Mouse (Mus musculus) CD4-positive helper T cell, adult 2 months (primary cell): ENCODE measurements around the gene Serpinb1a.

Source experiments
- DNase-seq: peaks from one replicate; pipeline ENCODE4 v3.0.0-alpha.2; 2012; ENCODE audit warnings: low read depth, missing footprints, low spot score

Gene Serpinb1a

DNA sequence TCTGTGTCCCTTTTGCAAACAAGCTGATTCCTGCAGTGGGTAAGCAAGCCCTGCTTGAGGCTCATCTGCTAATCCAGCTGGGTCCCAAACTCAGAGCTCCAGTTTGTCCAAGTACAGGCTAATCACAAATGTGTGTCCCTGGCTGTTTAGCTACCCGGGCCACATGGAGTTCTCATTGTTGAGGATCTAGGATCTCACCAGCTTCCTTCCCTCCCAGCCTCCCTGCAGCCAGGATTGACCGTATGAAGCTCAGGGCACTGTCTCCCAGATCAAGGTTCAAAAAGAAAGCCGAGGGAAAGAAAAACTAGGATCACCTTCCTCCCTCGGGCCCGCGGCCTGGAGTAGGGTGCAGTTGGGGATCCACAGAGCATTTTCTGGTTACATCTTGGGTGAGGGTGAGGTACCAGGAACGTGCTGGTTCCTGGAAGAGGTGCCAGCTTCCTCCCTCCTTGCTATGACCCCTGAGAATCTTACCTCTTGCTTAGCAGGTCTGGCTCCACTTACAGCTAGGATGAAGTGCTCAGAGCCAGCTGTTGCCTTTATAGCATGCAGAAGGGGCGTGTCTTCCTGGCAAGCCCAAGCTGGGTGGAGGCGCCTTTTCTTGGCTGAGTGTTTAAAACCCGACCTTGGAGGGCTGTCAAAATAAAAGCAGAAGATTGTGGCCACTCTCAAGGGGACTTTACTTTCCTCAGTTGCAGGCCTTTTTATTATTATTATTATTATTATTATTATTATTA, at the start of gene Serpinb1a:
TSS of gene Serpinb1a (minus strand) at position 518 of the 737 bp plus-strand sequence.
- no peak for DNase-seq

DNA sequence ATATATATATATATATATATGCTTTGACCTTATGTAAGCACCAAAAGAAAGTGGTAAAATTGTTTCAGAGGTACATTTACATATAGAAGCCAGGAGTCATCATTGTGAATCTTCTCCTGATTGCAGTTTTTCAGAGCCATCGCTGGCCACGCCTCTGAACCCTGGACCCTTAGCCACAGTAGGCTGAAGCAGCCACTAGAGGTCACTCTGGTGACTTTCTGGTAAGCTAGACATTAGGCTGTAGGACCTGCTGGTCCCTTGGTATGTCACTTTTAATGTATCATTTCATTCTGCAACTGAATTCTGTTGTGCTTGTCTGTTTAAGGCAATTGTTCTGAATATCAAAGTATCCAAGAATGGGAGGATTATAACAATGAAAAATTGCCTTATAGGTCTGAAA, 49.7 kb upstream of the Serpinb1a start:
- DNase-seq: peak; percentile 44

DNA sequence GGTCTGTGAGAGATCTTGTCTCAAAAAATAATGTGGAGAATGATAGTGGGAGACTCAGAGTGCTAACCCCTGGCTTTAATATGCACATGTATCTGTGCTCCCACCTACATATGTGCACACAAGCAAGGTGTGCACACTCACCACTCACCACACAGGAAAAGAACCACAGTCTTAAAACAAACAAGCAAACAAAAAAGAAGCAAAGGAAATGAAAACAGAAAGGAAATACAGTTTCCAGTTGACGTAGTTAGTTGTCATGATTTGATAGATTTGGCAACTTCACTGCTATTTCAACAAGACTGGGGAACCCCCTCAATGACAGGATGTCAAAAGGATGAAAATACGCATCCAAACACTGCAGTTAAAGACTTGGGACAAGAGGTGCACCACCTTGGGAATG, 48.1 kb upstream of the Serpinb1a start:
- peak; percentile 61 for DNase-seq

DNA sequence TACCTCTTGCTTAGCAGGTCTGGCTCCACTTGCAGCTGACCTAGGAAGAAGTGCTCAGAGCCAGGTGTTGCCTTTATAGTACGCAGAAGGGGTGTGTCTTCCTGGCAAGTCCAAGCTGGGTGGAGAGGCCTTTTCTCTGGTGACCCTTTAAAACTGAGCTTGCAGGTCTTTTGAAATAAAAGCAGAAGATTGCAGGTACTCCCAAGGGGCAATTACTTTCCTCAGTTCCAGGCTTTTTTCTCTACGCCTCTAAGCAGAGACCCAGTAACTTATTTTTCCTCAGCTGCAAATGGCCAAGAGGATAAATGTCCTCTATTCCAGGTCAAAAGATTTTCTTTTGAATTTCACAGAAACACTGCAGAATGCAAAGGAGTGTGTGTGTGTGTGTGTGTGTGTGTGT, 47.1 kb upstream of the Serpinb1a start, which contains the start of gene Serpinb1c:
TSS of gene Serpinb1c (minus strand) at position 101 of the 400 bp plus-strand sequence.
- DNase-seq: no peak

DNA sequence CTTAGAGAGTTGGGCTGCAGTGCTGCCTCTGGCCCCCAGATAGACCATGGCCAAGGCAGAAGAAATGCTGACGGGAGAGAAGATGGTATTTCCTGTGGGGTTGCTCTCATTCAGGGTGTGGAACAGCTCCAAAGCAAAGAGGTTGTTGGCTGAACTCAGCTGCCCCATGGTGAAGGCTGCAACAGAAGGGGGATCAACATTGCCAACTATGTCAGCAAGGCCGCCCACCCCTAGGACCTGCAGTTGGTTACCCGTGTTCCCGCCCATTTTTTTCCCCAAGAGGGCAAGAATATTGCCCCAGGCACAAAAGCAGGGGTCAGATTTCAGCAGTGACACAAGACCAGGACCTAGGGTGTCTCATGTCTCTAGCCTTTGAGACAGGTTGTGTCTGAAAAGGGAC, 45.9 kb upstream of the Serpinb1a start:
- DNase-seq: no peak

DNA sequence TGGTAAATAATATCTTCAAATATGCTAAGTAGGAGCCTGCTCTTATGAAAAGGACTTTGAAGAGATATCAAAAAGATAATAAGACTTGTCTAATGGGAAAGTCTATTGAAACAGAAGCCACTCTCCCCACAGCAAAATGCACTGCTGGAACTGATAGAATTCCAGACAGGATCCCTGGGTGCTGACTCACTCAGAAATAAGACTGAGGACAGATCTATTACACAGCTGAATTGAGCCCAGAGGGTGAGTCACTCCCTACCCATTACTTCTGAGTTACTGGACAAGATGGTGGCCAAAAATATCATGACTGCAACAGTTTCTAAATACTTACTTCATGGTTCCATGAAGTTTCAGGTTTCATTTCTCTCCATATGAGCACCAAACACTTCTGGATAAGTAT, 33.8 kb upstream of the Serpinb1a start:
- DNase-seq: no peak

DNA sequence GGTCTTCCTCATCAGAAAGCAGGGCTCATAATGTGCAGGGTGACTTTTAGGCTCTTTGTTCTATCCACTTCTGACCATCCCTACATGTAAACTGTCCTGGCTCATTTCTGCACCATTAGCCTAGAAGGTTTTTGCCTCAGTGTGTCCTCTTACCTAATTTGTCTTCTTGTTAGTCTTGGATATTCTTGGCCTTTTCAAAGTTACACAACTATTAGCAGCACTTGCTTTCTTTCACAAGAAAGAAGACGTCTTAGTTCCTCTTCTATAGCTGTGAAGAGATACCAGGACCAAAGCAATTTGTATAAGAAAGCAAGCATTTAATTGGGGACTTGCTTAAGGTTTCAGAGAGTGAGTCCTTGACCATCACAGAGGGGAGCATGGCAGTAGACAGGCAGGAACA, 22.9 kb upstream of the Serpinb1a start:
- DNase-seq: no peak

DNA sequence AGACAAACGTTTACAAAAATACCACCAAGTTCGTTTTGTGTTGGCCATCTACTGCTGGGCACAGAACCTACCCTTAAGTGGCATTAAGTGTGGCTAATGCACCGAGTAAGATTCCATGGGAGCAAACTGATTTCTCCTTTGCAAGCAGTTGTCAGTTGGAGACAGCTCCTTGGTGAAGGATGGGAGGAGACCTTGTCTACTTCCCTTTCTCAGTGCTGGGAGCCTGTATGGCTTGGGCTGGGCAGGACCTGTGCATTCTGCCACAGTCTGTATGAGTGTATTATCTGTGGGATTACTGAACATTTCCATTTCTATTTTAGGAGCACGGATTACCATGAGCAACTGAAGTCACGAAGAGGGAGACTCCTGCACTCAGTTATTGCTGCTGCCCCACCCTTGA, 17.9 kb upstream of the Serpinb1a start:
- DNase-seq: no peak

DNA sequence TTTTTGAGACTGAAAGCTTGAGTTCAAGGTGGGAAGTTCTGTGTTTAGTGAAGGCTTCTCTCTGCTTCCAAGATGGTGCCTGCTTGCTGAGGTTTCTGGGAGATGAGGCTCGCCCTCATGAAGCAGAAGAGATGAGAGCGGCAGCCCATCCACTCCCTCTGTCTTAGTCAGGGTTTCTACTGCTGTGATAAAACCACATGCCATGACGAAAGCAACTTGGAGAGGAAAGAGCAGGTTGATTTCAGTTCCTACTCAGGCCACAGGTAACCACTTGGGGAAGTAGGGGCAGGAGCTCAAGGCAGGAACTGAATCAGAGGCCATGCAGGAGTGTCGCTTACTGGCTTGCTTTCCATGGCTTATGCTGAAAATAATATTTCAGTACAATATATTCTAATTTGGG, 17.2 kb upstream of the Serpinb1a start:
- peak; percentile 32 for DNase-seq

DNA sequence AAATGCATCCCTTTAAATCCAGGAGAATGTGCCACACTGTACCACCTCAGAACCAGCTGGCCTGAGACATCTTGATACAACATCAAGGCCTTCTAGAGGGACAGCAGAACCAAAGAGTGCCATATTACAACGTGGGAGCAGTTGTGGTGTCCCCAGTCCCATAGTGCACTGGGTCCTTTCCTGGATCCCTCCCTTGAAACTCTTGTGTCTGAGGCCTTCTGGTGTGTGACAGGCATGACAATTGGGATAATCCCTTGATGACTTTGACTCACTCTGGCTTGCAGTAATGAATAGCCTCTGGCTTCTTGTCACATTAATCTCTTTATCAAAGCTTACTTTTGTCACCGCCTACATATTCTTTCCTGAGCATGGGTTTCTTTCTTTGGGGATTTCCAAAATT, 16.0 kb upstream of the Serpinb1a start:
- DNase-seq: peak; percentile 16

DNA sequence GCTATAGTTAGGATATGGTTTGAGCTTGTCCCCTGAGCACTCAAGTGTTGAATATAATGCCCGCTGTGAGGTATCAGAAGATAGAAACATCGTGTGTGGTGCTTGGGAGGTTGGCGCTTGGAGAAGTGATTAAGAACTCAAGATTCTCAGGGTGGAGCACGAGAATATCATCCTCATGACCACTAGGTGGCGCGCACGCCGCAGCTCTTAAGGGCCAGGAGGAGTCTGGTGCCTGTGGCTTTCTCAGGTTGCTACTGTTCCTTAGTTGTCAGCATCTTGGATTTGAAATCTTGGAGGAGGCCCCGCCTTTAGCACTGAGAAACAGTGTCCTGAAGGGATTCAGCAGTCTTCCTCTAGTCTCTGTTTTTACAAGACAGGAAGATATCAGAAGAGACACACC, 15.5 kb upstream of the Serpinb1a start:
- peak; percentile 75 for DNase-seq

DNA sequence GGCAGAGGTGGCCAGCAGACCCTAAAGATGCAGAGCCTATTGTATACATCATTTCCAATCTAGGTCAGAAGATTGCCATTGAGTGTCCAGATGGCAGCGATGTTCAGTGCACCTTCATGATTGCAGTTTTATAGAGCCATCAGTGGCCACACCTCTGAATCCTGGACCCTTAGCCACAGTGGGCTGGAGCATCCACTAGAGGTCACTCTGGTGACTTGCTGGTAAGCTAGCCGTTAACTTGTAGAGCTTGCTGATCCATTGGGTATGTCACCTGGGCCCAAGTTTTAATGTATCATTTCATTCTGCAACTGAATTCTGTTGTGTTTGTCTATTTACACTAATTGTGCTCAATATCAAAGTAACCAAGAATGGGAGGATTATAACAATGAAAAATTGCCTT, 14.6 kb upstream of the Serpinb1a start:
- DNase-seq: no peak

DNA sequence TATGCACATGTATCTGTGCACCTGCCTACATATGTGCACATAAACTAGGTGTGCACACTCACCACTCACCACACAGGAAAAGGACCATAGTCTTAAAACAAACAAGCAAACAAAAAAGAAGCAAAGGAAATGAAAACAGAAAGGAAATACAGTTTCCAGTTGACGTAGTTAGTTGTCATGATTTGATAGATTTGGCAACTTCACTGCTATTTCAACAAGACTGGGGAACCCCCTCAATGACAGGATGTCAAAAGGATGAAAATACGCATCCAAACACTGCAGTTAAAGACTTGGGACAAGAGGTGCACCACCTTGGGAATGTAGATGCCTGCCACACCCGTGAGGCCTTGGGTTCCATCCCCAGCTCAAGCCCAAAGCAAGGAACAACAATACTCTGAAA, 13.5 kb upstream of the Serpinb1a start:
- DNase-seq: peak; percentile 35

DNA sequence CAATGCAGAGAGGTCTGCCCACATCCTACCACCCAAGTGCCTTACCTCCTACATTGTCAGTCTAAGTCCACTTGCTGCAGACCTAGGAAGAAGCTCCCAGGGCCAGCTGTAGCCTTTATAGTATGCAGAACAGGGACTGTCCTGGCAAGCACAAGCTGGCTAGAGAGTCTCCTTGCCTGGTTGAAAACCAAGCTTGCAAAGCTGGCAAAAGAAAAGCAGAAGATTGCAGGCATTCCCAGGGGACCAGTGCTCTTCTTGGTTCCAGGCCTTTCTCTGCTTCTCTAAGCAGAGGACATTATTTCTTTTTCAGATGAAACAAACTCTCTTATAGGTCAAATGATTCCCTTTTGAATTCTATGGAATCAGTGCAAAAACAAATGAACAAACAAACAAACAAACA, 12.5 kb upstream of the Serpinb1a start:
- no peak for DNase-seq

DNA sequence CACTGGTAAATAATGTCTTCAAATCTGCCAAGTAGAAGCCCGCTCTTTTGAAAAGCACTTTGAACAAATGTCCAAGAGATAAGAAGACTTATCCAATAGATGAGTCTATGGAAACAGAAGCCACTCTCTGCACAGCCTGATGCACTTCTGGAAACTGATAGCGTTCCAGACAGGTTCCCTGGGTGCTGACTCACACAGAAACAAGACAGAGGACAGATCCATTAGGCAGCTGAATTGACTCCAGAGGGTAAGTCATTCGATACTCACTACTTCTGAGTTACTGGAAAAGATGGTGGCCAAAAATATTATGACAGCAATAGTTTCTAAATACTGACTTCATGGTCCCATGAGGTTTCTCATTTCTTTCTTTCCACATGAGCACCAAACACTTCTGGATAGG, 9.8 kb upstream of the Serpinb1a start:
- DNase-seq: no peak

DNA sequence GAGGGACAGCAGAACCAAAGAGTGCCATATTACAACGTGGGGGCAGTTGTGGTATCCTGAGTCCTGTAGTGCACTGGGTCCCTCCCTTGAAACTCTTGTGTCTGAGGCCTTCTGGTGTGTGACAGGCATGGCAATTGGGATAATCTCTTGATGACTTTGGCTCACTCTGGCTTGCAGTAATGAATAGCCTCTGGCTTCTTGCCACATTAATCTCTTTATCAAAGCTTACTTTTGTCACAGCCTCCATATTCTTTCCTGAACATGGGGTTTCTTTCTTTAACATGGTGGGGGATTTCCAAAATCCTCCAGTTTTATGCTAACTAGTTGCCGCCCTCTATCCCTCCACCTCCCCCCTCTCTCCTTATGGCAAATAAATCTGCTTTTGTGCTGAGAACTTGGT, 2.1 kb upstream of the Serpinb1a start:
- DNase-seq: no peak

DNA sequence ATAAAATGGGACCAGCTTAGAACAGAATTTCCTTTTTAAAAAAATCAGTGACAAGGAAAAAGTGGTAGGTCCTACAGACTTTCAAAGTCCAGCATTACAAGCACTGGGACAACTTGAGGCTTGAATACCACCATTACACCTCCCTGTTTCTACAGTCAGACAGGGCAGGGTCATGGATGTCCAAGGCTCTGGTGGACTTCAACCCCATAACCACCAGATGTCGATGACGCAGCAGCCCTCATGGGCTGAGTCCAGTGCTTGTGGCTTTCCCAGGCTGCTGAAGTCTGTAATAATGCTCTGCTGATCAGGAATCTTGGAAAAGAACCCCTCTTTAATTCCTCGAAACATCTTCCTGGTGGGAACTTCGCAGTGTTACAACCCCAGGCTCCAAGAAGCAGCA, 1.6 kb upstream of the Serpinb1a start:
- no peak for DNase-seq

DNA sequence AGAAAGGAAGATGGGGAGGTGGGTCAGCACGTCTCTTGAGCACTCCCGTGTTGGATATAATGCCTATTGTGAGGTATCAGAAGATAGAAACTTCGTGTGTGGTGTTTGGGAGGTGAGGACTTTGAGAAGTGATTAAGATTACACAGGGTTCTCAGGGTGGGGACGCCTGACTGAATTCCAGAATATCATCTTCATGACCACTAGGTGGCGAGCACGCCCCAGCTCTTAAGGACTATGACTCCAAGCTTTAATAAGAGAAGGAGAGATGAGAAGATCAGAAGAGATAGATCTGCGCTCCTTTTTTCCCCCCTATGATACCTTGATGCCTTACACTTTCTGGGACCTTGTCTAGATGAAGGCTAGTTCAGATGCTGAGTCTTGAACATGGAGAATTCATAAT, 982 bp upstream of the Serpinb1a start:
- peak; percentile 47 for DNase-seq

DNA sequence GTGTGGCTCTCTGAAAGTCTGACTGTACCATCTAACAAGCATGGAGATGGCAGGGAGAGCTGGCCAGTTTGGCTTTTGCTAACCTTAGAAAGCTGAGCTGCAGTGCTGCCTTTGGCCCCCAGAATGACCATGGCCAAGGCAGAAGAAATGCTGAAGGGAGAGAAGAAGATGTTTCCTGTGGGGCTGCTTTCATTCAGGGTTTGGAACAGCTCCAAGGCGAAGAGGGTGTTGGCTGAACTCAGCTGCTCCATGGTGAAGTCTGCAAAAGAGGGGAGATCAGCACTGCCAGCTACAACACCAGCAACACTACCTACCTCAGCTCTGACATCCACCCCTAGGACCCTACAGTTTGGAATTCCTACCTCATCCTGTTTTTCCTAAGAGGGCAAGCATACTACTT, 829 bp downstream of the Serpinb1a start:
- no peak for DNase-seq

DNA sequence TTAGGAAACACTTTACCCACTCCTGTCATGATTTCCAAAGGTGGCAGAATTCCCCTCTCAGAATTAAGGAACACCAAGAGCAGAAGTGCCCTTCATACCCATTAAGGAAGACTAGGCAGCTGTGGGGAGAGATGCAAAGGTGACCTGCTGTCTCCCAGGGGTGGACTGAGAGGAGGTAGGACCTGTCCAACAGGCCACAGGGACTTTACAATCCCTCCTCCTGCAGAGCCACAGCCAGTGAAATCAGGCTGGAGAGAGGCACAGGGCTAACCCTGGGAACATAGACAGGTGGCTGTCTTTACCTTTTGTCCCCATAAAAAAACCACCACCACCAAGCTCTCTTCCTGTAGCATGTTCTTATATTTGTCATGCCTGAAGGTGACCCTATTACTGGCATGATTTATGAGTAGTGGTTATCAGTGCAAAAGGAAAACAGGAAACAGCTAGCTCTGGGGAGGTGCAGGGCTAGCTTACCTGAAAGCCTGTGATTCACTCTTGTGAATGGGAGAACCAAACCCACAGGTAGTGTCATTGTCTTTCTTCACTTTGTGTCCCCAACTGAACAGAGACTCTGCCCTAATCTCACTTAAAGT, 1.4 kb downstream of the Serpinb1a start:
- DNase-seq: no peak

DNA sequence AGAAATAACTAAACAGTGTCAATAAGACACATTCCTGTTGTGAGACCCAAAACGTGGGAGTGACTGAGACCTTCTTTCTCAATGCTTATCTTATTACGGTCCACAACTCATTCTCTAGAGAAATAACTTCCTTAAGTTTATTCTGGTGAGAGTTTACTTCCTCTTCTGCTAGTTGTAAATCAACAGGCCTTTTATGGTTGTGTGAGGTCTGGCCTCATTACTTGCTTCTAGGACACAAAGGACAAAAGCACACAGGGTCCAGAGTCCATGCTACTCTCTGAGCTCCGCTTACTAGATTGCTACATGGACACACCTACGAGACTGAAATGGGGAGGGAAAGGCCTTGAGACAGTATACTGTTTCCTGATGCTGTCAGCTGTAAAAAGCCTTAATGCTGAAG, 1.9 kb downstream of the Serpinb1a start:
- no peak for DNase-seq

DNA sequence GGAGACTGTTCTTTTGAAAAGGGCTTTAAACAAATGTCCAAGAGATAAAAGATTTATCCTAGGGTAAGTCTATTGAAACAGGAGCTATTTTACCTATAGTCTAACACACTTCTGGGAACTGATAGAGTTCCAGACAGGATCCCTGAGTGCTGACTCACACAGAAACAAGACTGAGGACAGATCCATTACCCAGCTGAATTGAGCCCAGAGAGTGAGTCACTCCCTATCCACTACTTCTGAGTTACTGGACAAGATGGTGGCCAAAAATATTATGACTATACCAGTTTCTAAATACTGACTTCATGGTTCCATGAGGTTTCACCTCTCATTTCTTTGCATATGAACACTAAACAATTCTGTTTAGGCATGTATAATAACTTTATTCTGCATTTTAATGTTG, 4.8 kb downstream of the Serpinb1a start:
- DNase-seq: no peak

DNA sequence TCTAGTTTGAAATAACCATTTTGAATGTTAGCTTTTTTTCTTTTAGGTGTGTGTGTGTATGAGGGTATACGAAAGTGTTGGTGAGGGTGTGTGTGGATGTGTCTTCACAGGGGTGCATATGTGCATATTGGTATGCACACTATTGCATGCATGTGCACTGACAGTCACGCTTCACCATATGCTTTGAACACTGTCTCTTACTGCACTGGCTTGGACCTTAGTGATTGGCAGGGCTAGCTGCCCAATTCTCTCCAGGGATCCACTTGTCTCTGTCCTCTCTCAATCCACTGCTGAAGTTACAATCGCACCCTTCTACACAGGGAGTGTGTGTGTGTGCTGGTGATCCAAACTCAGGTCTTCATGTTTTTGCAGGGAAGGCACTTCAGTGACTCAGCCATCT, 9.6 kb downstream of the Serpinb1a start:
- DNase-seq: no peak

DNA sequence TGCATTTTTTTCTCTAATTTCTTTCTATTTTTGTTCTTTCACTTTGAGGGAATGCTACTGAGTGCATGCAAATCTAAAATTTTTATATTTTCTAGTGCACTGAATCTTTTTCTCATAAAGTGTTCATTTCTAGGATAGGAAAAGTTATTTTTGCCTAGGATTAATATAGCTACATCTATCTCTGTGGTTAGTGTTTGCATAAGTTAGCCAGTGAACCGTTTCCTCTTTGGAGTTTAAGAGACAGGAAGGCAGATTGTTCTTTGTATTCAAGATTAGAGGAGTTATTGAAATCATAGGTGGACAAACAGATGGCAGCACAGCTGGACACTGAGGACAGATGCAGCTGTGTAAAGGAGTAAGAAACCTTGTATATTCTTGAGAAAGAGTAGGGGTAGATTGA, 11.7 kb downstream of the Serpinb1a start:
- no peak for DNase-seq
